Mouse (Mus musculus): Measurements from ENCODE around the gene Pitpna. TPM values are rescaled to one million over a fixed set of nuclear protein-coding genes. Genes with fewer than 3 reads are reported as not detected.

The Pitpna gene
- total RNA-seq, 1 experiment from 2014 or later: 74.6 TPM

DNA sequence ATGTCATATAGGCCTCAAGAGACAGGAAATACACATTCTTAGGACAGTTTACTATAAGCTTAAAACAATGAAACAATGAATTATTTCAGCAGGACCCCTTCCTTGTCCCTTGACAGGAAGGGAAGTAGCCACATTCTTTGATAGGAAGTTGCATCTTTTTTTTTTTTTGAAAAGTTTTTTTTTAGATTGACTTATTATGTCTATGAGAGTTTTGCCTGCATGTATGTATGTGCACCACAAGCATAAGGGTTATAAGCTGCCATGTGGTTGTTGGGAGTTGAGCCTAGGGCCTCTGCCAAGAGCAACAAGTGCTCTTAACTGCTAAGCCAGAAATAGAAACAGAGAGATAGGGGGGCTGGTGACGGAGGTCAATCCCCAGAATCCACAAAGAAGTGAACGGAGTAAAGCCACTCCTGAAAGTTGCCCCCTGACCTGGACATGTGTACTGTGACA is 36.2 kb downstream of the Pitpna start:
- ATAC-seq (replicated peaks; ENCODE audit: low read depth, poor library complexity, severe bottlenecking): 0 out of 2 replicates have a peak, but pooled peaks have one; percentile 10

DNA sequence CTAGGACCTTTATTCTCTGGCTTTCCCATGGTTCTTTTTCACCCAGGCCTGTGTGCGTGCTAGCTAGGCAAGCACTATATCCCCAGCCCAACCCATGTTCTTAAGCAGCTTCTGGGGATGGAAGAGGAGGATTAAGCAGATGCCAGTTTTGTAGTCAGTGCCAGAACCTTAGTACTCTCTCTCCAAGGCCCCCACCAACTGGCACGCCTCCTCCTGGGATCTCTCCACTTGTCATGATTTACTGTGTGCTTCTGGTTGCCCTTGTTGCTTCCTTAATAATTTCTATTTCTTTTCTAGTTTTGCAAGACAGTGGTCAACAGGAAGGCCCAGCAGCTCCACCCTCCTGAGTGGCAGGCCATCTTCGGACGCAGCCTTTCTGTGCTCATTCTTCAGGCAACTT is 37.9 kb downstream of the Pitpna start:
- no peak for ATAC-seq (replicated peaks; ENCODE audit: low read depth, poor library complexity, severe bottlenecking)

DNA sequence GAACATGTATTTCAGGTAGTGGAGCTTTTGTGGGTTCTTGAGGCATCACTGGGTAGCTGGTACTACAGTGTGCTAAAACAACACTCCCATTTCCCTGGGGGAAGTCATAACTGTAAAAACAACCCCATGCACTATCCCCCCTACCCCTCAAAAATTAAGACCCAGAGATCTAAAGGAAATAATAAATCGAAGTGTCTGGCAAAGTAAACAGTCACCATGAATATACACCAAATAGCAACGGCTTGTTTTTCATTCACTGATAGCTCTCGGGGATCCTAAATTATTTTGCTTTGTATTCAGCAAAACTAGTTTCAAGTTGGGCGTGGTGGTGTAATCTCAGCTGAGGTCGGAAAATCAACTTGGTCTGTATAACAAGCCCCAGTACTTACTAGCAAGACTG is 42.2 kb downstream of the Pitpna start:
- no peak for ATAC-seq (replicated peaks; ENCODE audit: low read depth, poor library complexity, severe bottlenecking)

DNA sequence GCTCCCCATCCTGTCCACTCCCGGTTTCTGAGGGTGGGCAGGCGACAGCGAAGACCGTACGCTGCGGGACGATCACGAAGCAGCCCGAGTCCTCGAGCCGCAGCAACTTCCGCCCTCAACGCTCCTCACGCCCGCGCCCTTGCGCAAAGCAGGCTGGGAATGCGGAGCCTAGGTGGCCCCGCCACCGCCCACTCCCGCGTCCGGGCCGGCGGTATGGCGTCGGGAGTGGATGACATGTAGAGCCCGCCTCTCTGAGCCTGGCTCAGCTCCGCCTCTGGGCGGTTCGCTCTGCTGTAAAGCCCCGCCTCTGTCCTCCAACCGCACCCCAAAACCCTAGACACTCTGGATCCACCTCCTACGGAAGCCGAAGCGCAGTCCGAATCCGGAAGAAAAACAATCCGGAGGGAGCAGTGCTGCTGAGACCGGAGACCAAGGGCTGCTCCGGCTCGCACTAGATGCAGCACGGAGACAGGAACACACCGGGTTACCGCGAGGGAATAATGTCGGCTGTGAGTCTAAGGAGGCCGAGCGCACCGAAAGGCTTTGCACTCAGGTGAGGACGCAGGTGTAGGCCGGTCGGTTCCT is 42.8 kb downstream of the Pitpna start, which contains the start of gene Inpp5k:
Inpp5k (plus strand) TSS at position 344 of the 585 bp plus-strand sequence.
- ATAC-seq (replicated peaks; ENCODE audit: low read depth, poor library complexity, severe bottlenecking): peak; percentile 98

DNA sequence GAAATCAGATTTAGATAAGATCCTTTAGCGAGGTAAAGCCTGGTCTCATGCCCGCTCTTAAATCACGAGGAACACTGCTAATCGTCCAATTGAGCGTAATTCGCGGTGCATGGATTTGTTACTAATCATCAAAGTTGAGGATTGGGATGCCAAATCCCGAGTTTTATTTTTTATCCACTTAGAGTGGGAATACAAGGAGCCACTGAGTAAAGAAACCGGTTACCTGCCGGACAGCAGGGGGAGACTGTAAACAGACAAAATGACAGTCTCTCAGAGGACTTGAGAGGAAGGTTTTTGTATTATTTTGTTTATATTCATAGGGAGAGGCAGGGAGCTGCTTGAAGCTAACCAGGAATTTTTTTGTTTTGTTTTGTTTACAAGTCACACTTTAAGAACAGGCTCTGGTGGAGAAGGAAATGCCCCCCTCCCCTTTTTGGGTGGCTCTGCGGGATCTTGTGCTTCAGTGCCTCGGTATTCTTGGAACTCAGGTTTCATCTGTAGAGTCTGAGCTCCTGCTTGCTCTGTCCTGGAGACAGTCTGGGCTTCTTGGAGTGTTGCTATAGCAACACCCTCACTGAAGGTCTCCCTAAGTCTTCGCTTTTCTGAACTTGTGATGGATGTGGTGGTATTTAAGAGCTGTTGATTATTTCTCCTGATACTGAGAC is 43.8 kb downstream of the Pitpna start:
- ATAC-seq (replicated peaks; ENCODE audit: low read depth, poor library complexity, severe bottlenecking): no peak

DNA sequence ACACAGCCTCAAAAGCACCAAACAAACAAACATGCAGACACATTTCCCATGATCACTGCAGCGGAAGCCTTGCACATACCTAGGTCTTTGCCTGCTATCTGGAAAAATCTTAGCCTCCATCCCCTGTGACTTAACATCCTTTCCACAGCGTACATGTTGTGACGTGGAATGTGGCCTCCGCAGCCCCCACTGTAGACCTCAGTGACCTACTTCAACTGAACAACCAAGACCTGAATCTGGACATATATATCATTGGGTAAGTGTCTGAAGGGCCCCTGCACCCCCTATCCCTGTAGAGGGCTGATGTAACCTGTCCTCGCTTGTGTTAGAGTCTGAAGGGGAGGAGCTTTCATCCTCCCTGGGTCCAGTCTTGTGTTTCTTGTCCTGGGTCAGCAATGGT is 45.0 kb downstream of the Pitpna start:
- ATAC-seq (replicated peaks; ENCODE audit: low read depth, poor library complexity, severe bottlenecking): no peak

DNA sequence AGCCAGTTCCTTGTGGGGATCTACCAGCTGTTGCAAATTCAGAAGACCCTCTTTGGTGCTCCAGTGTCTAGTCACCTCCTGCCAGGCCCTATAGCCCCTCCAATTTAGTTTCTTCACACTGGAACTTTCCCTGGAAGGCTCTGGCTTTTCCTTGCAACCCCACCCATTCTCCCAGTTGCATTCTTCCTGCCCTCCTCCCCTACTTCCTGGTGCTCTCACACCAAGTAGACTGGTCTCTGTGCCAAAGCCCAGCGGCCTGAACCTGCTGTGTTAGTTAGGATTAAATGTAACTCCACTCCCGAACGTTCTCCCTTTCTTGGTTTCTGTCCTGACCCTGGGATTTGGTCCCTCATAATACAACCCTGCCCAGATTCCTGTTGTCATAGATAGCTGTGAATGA is 46.9 kb downstream of the Pitpna start:
- no peak for ATAC-seq (replicated peaks; ENCODE audit: low read depth, poor library complexity, severe bottlenecking)

DNA sequence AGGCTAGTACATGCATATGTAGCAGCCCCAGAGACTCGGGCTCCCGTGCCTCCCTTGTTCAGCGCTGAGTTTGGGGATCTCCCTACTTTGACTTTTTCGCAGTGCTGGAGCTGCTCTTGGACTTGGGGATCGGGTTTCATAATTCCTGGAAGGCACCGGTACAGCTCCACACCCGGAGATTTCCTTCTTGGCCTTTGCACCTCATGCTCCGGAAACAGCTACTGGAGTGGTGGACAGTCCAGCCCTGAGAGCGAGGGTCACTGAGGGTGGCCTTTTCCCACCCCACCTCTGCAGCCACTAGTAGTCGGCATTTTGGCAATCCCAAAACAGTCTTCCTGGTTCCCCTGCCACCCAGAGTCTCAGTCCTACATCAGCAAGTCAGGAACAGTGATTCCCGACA is 47.4 kb downstream of the Pitpna start:
- no peak for ATAC-seq (replicated peaks; ENCODE audit: low read depth, poor library complexity, severe bottlenecking)

DNA sequence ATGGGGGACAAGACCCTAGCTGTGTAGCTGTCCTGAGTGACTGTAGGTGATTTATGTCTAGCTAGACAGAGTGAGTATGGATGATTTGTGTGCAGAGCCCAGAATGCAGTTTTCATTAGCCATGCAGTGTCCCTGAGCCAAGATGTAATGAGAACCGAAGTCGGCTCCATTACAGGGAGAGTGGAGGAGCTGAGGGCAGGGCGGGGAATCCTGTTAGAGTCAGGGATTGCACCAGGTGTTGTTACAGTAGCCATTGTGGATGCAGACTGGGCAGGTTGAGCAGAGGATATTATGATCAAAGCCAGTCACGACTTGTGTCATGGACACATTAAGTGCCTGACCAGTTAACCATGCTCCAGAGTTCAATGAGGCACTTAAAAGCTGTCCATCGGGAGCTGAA is 55.4 kb downstream of the Pitpna start:
- ATAC-seq (replicated peaks; ENCODE audit: low read depth, poor library complexity, severe bottlenecking): no peak

DNA sequence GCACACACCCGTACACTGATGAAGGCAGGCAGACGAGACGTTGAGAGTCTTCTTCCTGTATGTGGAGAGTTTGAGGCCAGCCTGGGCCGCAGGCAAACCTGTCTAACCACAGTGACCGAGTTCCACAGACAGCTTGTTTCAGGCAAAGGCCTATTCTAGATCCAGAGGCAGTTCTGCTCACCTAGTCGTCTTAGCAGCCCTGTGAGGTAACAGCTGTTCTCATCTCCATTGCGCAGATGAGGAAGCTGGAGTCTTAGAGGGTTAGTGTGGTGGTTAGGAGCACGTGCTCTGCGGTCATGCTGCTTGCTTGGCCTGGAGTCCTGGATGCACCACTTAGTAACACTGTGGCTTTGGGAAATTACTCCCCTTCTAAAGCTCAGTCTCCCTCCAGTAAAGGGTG is 56.8 kb downstream of the Pitpna start:
- peak; percentile 81 for ATAC-seq (replicated peaks; ENCODE audit: low read depth, poor library complexity, severe bottlenecking)

DNA sequence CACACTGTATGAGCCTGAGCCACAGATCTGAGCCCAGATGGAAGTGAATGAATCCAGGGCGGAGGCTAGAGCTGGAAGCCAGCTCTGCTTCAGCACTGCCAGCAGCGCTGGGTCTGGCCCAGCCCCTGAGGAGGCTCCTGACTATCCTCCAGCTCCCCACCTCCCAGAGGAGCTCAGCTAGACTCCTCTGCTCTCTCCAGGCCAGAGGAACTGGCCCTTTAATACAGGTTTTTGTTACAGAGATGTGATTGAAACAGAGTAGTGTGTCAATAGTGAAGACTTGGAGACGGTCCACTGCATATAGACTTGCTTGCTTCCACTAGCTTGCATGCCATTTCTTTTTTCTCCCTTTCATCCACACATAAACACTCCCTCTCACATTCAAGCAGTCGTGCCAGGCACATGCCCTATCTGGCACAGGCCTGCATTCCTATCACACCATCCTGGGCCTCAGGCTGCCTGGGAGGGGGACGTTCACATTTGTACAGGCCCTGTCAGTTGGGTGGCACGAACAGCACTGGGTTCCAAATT is 59.8 kb downstream of the Pitpna start:
- ATAC-seq (replicated peaks; ENCODE audit: low read depth, poor library complexity, severe bottlenecking): no peak

DNA sequence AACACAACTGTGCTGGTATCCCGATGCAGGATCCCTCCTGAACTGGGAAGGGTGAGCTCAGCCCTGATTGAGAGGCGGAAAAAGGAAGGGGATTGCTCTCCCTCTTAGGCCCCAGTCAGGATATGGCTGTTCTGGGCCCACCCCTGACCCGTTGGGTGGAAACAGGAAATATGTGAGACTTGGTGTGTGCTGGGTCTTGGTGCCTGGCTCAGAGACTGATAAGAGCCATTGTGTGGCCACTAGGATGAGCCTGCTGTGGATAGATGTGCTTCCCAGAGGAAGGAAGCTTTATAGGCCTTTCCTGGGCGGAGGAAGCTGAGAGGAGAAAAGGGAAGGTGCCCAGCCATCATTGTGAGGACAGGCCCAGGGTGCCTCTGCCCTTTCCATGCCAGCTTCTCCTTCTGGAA is 61.3 kb downstream of the Pitpna start:
- peak; percentile 34 for ATAC-seq (replicated peaks; ENCODE audit: low read depth, poor library complexity, severe bottlenecking)

DNA sequence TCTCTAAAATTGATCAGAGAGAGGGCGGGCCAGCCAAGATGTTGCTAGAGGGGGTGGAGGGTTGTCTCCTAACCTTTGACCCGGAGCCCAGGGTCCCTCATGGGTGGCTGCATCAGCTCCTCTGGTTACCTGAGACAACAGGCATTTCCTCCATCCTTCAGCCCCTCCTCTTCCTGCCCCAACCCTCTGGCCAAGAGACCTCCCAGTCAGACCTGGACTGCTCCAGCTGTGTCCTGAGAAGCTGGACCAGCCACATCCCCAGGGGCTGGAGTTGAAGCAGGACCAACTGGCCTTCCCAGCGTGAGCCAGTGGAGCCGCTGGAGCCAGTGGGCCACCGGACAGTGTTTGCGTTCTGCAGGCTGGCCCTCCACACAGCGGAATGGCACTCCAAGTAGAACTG is 62.4 kb downstream of the Pitpna start, which contains the start of gene Myo1c:
Myo1c (plus strand) TSS at position 194 of the 400 bp plus-strand sequence.
- no peak for ATAC-seq (replicated peaks; ENCODE audit: low read depth, poor library complexity, severe bottlenecking)

DNA sequence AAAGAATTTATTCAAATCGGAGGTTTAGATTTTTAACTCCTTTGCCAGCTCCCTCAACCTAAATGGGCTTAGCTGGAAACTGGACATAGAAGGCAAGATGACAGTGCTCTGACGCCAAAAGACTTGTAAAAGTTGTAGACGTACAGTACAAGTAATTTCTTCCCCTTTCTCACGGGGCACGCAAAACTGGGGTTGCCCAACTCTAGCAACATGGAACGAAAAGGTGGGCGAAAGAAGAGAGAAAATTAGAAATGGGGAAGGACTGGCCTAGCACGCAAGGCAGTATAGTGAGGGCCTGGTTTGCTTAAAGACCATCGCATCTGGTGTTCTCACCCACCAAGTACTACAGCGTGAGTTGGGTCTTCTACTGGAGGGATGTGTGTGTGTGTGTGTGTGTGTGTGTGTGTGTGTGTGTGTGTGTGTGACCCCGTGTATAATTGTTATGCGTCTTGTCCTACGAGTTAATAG is 63.1 kb downstream of the Pitpna start:
- no peak for ATAC-seq (replicated peaks; ENCODE audit: low read depth, poor library complexity, severe bottlenecking)

DNA sequence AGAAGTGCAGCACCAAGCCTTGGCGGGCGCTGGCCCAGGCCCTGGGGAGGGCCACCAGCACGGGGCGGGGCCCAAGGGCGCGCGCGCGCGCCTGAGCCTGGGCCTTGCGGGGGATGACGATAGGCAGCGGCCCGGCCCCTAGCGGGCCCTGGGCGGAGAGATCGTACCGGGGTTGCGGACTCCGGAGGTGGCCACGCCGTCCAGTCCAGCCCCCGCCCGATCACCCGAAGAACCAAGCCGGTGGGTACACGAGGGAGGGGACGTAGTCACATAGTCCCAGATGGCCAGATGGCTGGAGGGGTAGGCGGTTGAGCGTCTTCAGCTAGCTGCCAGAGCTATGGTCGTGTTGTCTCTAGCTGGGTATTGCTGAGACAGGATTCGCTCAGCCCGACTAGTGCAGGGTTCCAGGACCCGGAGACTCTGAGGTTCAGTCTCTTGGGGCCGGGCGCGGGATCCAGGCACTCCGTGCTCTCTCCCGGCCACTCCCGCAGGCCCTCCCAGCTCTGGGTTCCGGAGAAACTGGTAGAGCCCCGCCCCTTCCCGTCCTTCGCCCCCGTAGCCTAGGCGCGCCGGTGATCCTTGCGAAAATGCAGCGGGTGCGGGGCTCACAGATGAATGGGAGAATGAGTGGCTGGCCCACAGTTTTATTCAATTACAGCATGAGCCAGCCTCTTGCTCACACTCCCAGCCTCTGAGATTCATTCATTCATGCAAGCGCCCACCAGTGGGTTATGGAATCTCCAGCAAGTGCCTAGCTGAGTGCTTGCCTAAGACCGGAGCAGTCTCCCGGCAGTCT is 63.7 kb downstream of the Pitpna start:
- ATAC-seq (replicated peaks; ENCODE audit: low read depth, poor library complexity, severe bottlenecking): peak; percentile 32

DNA sequence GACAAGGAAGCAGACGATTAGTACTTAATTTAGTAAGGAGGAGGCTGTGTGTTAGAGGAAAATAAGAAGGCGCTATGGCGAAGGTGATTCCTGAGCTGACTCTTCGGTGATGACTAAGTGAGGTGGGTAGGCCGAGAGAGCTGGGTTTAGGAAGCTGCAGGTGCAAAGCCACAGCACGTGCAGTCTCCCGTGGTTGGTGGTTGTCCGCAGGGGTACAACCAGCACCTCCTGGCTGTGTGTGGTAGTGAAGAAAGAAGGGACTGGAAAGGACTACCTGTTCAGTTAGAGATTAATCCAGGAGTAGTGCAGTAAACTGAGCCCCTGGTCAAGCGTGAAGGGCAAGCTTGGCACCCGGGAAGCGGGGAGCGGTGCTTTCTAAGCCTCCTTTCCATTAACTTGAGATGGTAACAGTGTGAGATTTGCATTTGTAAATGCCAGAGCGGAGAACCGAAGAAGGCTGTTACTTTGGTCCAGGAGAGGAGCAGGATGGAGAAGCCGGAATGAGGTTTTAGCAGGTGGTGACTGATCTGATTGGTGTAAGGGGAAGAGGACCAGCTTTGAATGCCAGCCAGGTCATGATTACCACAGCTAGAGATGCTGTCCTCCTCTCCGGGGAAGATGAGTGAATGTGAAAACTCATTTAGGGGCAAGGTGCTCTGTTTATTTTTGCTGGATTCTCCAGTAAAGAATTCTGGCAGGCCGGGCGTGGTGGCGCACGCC is 64.5 kb downstream of the Pitpna start:
- no peak for ATAC-seq (replicated peaks; ENCODE audit: low read depth, poor library complexity, severe bottlenecking)

DNA sequence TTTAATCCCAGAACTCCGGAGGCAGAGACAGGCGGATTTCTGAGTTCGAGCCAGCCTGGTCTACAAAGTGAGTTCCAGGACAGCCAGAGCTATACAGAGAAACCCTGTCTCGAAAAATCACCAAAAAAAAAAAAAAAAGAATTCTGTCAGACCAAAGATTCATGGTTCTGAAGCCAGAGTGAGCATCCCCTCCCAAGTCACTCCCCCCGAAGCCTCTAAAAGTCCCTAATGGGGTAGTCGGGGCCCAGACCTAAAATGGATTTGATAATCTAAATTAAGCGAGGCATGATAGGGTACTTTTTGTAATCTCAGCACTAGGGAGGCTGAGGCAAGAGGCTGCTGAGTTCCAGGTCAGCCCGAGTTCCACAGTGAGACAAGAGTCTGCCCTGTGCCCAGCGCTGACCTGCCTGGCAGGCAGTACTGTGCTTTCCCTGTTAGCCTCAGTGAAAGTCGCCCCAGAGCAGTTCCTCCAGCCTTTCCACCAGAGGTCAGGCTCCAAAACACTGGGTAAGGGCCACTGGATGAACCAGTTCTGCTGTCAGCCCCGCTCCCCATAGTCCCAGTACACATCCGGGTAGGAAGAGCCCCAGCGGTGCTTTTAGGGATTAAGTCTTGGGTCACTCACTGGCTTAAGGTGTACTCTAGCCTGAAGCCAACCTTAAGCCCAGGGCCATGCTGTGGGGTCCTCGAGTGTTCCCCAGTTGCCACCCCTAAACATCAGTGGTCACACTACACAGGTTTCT is 65.2 kb downstream of the Pitpna start:
- ATAC-seq (replicated peaks; ENCODE audit: low read depth, poor library complexity, severe bottlenecking): 0 out of 2 replicates have a peak, but pooled peaks have one; percentile 0

DNA sequence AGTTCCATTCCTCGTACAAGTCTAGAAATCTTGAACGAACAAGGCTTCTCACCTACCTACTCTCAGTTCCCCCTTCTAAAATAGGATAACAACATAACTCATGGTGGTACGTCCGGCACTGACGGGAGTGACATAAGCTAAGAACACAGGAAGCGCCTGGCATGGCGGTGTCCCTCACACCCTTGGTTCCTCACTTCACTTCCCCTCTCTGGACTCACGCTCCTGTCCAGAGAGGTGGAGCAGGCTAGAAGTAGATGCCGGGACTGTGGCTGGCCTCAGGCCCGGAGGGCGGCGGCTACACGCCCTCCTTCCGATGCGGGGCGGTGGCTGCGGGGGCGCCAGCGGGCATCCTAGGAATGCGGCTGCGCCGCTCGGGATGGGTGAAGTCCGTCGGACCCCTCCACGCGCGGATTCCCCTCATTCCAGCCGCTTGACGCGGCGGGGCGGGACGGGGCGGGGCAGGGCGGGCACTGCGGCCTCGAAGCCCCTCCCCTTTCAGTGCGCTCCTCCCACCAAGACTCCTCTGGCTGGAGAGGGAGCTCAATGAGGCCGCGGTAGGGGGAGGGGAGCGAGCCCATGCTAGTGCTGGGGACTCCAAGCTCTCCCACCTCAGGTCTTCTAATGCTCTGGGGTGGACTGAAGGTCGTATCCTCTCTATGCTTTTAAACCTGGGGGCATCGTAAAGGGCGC is 66.0 kb downstream of the Pitpna start:
- peak; percentile 45 for ATAC-seq (replicated peaks; ENCODE audit: low read depth, poor library complexity, severe bottlenecking)
